Mouse (Mus musculus) natural killer cell, adult 2 months (primary cell): ENCODE measurements at regions not wholly inside any gene's neighbourhood (a gene's known extent, or its start where the extent isn't known, plus 50 kb on each side); places are given as distances from the start of the nearest gene placed in this dataset.

Experiments
- DNase-seq, 2 experiments: peaks; one replicate each; pipeline ENCODE4 v3.0.0; 2022; ENCODE audit warnings: low spot score in 2 of 2

GRCm38 (mm10) chr6:123930951-123931350, 77.7 kb upstream of the Vmn2r25 start:
- DNase-seq, result peak; percentile 5 to 59

GRCm38 (mm10) chr6:123937930-123938329, 84.7 kb upstream of the Vmn2r25 start:
- no peak for DNase-seq

- no peak for DNase-seq
Observed at GRCm38 (mm10) chr6:123961321-123961720, 63.0 kb upstream of the Vmn2r26 start.

- DNase-seq, result no peak
Observed at GRCm38 (mm10) chr6:123971180-123971579, 53.2 kb upstream of the Vmn2r26 start.
